Comparison of ENCODE assay signal across 24 mouse cellular contexts in genomic region chr3:148503432-148503831, GRCm38 (mm10).
DNase-seq lines count a peak whose midpoint lies in the region; ATAC-seq and TF ChIP-seq lines count a peak whose summit lies in the region.
"Had no signal": no experiment of that assay in that cellular context is flagged by ENCODE, and none has a peak within 500 bp of the region (broad histone marks: within the 10 kb centered on the region; RNA-seq: fewer than 3 reads in every experiment).

No protein-coding gene starts in this region.

- intact Hi-C loops in heart, postnatal 36 days (cut with DNase I), result no loop called here

- no peak for DNase-seq in liver, embryonic 11.5 days (ENCODE audit: low spot score)
- no peak for DNase-seq in liver, postnatal 0 days
- DNase-seq in liver, embryonic 14.5 days (ENCODE audit: low read depth in 3 of 3, low spot score in 3 of 3), result no peak
- DNase-seq in heart, postnatal 36 days, result no peak
- DNase-seq in thymus, postnatal 10 days (ENCODE audit: low spot score in 2 of 2), result no peak
- DNase-seq: adrenal gland, postnatal 10 days; adrenal gland, postnatal 36 days; cerebellum, adult 11 months; cerebellum, adult 2 months; cerebellum, adult 9-11 months; cerebellum, postnatal 25 days; gastrocnemius, postnatal 25 days; heart, adult 18-20 months; heart, postnatal 10 days; heart, postnatal 4 days had no signal

- peak; percentile 63 for ATAC-seq in liver, embryonic 11.5 days (replicated peaks; ENCODE audit: low FRiP score)
- ATAC-seq in liver, postnatal 0 days, result no peak
- peak; percentile 47; the same call in 1 of the 2 replicates for ATAC-seq in liver, embryonic 14.5 days (ENCODE audit: insufficient read depth)
- ATAC-seq in megakaryocyte progenitor cell, adult 5-6 weeks (replicated peaks; ENCODE audit: poor library complexity), result 0 out of 2 replicates have a peak, but pooled peaks have one; percentile 7
- ATAC-seq: forebrain, embryonic 15.5 days; hindbrain, postnatal 0 days; Patski had no signal

- no peak overlapping the region for H3K4me3 ChIP-seq in liver, embryonic 11.5 days (ENCODE audit: low read depth, low read length)
- H3K4me3 ChIP-seq in liver, postnatal 0 days (ENCODE audit: low read depth, low read length), result no peak overlapping the region
- no peak overlapping the region for H3K4me3 ChIP-seq in liver, embryonic 14.5 days (ENCODE audit: insufficient read depth in 1 of 2, low read depth in 2 of 2, low read length in 2 of 2)
- H3K4me3 ChIP-seq: embryonic facial prominence, embryonic 12.5 days; embryonic facial prominence, embryonic 15.5 days; forebrain, embryonic 15.5 days; heart, embryonic 12.5 days; heart, embryonic 15.5 days had no signal

- no peak for TF ChIP-seq EP300 in liver, postnatal 0 days (IDR thresholded peaks at IDR 0.05; ENCODE audit: low read depth)
- no peak for TF ChIP-seq EP300 in liver, embryonic 14.5 days (IDR thresholded peaks at IDR 0.05; ENCODE audit: low read depth)

- H3K27me3 ChIP-seq in liver, embryonic 11.5 days (replicated peaks; ENCODE audit: control insufficient read depth, insufficient read depth, low read length), result no peaks in the 10 kb centered on the region
- H3K27me3 ChIP-seq in liver, postnatal 0 days (ENCODE audit: insufficient read depth, low read length), result no peaks in the 10 kb centered on the region
- no peaks in the 10 kb centered on the region for H3K27me3 ChIP-seq in liver, embryonic 14.5 days (ENCODE audit: control insufficient read depth, insufficient read depth, low read length)
- H3K27me3 ChIP-seq: embryonic facial prominence, embryonic 12.5 days; embryonic facial prominence, embryonic 15.5 days; forebrain, embryonic 15.5 days; heart, embryonic 12.5 days; heart, embryonic 15.5 days; Patski had no signal

- H3K9ac ChIP-seq in liver, embryonic 11.5 days (ENCODE audit: low read depth, low read length), result no peak overlapping the region
- no peak overlapping the region for H3K9ac ChIP-seq in liver, postnatal 0 days (replicated peaks)
- no peak overlapping the region for H3K9ac ChIP-seq in liver, embryonic 14.5 days (replicated peaks)
- H3K9ac ChIP-seq: embryonic facial prominence, embryonic 12.5 days; embryonic facial prominence, embryonic 15.5 days; forebrain, embryonic 15.5 days; heart, embryonic 12.5 days; heart, embryonic 15.5 days; hindbrain, embryonic 14.5 days had no signal

- 56% methylated on average over 1 of the region's 1 CpGs for WGBS in liver, embryonic 11.5 days
- 49% methylated on average over 1 of the region's 1 CpGs for WGBS in liver, postnatal 0 days (ENCODE audit: insufficient replicate concordance)
- WGBS in liver, embryonic 14.5 days (ENCODE audit: insufficient replicate concordance), result 27% methylated on average over 1 of the region's 1 CpGs

- H3K9me3 ChIP-seq in liver, embryonic 11.5 days (ENCODE audit: control insufficient read depth, low read length), result no peaks in the 10 kb centered on the region
- H3K9me3 ChIP-seq in liver, postnatal 0 days (ENCODE audit: low read length), result no peaks in the 10 kb centered on the region
- no peaks in the 10 kb centered on the region for H3K9me3 ChIP-seq in liver, embryonic 14.5 days (ENCODE audit: control insufficient read depth, low read length)
- H3K9me3 ChIP-seq: embryonic facial prominence, embryonic 12.5 days; embryonic facial prominence, embryonic 15.5 days; forebrain, embryonic 15.5 days; heart, embryonic 12.5 days; heart, embryonic 15.5 days had no signal

- H3K36me3 ChIP-seq in liver, embryonic 11.5 days (ENCODE audit: control insufficient read depth, insufficient read depth, low read length), result no peaks in the 10 kb centered on the region
- no peaks in the 10 kb centered on the region for H3K36me3 ChIP-seq in liver, postnatal 0 days (replicated peaks; ENCODE audit: insufficient read depth, low read length)
- H3K36me3 ChIP-seq in liver, embryonic 14.5 days (replicated peaks; ENCODE audit: control insufficient read depth, insufficient read depth, low read depth), result no peaks in the 10 kb centered on the region
- H3K36me3 ChIP-seq: embryonic facial prominence, embryonic 12.5 days; embryonic facial prominence, embryonic 15.5 days; forebrain, embryonic 15.5 days; heart, embryonic 12.5 days; heart, embryonic 15.5 days had no signal

- H3K4me2 ChIP-seq in liver, embryonic 11.5 days, result no peak overlapping the region
- no peak overlapping the region for H3K4me2 ChIP-seq in liver, postnatal 0 days (ENCODE audit: low read depth, low read length)
- H3K4me2 ChIP-seq in liver, embryonic 14.5 days (ENCODE audit: low read depth), result no peak overlapping the region
- H3K4me2 ChIP-seq: embryonic facial prominence, embryonic 12.5 days; embryonic facial prominence, embryonic 15.5 days; forebrain, embryonic 15.5 days; heart, embryonic 12.5 days; heart, embryonic 15.5 days; hindbrain, embryonic 14.5 days had no signal

- no peak for TF ChIP-seq CTCF in liver, postnatal 0 days (IDR thresholded peaks at IDR 0.05; ENCODE audit: low read depth)
- TF ChIP-seq CTCF in liver, embryonic 14.5 days (IDR thresholded peaks at IDR 0.05; ENCODE audit: low read depth), result no peak

- no peaks in the 10 kb centered on the region for H3K4me1 ChIP-seq in liver, embryonic 11.5 days (replicated peaks; ENCODE audit: control insufficient read depth, insufficient read depth, low read length)
- no peaks in the 10 kb centered on the region for H3K4me1 ChIP-seq in liver, postnatal 0 days (ENCODE audit: insufficient read depth)
- H3K4me1 ChIP-seq in liver, embryonic 14.5 days (replicated peaks; ENCODE audit: control insufficient read depth in 2 of 2, insufficient read depth in 2 of 2, low read length in 1 of 2), result no peaks in the 10 kb centered on the region
- H3K4me1 ChIP-seq: embryonic facial prominence, embryonic 12.5 days; embryonic facial prominence, embryonic 15.5 days; forebrain, embryonic 15.5 days; heart, embryonic 12.5 days; heart, embryonic 15.5 days had no signal

- H3K27ac ChIP-seq in liver, embryonic 11.5 days (ENCODE audit: low read depth, low read length), result no peak overlapping the region
- no peak overlapping the region for H3K27ac ChIP-seq in liver, postnatal 0 days (ENCODE audit: low read depth)
- H3K27ac ChIP-seq in liver, embryonic 14.5 days, result no peak overlapping the region
- H3K27ac ChIP-seq: embryonic facial prominence, embryonic 12.5 days; embryonic facial prominence, embryonic 15.5 days; forebrain, embryonic 15.5 days; heart, embryonic 15.5 days; hindbrain, embryonic 14.5 days; hindbrain, postnatal 0 days had no signal
